Comparison of ENCODE assay signal across 11 mouse cellular contexts in genomic region chr4:144972948-144973720, GRCm38 (mm10).
DNase-seq lines count a peak whose midpoint lies in the region; ATAC-seq and TF ChIP-seq lines count a peak whose summit lies in the region.
"Had no signal": no experiment of that assay in that cellular context is flagged by ENCODE, and none has a peak within 500 bp of the region (broad histone marks: within the 10 kb centered on the region; RNA-seq: fewer than 3 reads in every experiment).

No protein-coding gene starts in this region.

- H3K9me3 ChIP-seq in intestine, embryonic 15.5 days, result no peaks in the 10 kb centered on the region
- H3K9me3 ChIP-seq: hindbrain, embryonic 13.5 days; liver, embryonic 13.5 days had no signal

- peaks cover 3% of the 10 kb centered on the region for H3K36me3 ChIP-seq in heart, adult 2 months (ENCODE audit: control insufficient read depth, insufficient read depth, low read length)
- H3K36me3 ChIP-seq in intestine, embryonic 15.5 days, result peaks cover 6% of the 10 kb centered on the region; the same call in 1 of the 2 replicates

- H3K4me3 ChIP-seq in heart, adult 2 months, result no peak overlapping the region
- no peak overlapping the region for H3K4me3 ChIP-seq in intestine, embryonic 15.5 days (replicated peaks)
- H3K4me3 ChIP-seq: hindbrain, embryonic 13.5 days; liver, embryonic 13.5 days; myocyte had no signal

- H3K27ac ChIP-seq in heart, adult 2 months, result peak overlapping the region; percentile 49
- no peak overlapping the region for H3K27ac ChIP-seq in intestine, embryonic 15.5 days
- H3K27ac ChIP-seq: hindbrain, embryonic 13.5 days; liver, embryonic 13.5 days had no signal

- TF ChIP-seq CTCF in heart, adult 2 months (IDR thresholded peaks at IDR 0.05), result no peak

- H3K27me3 ChIP-seq in heart, adult 2 months (ENCODE audit: control insufficient read depth, insufficient read depth, low read length), result no peaks in the 10 kb centered on the region
- H3K27me3 ChIP-seq in intestine, embryonic 15.5 days (replicated peaks), result no peaks in the 10 kb centered on the region
- H3K27me3 ChIP-seq: hindbrain, embryonic 13.5 days; liver, embryonic 13.5 days had no signal

- H3K9ac ChIP-seq in heart, adult 2 months (ENCODE audit: low read depth, low read length), result no peak overlapping the region
- H3K9ac ChIP-seq in intestine, embryonic 15.5 days, result no peak overlapping the region
- H3K9ac ChIP-seq: hindbrain, embryonic 13.5 days; liver, embryonic 13.5 days had no signal

- ATAC-seq in intestine, embryonic 15.5 days, result peak; percentile 75
- no peak for ATAC-seq in monocyte, adult 5-6 weeks (replicated peaks; ENCODE audit: insufficient number of reproducible peaks, low FRiP score, low TSS enrichment, poor library complexity, severe bottlenecking)

- TF ChIP-seq POLR2A in heart, adult 2 months (IDR thresholded peaks at IDR 0.05; ENCODE audit: insufficient read depth, low read depth, low read length), result no peak

- no peaks in the 10 kb centered on the region for H3K79me2 ChIP-seq in heart, adult 2 months (replicated peaks; ENCODE audit: control insufficient read depth, insufficient read depth, low read length)

- peak in 1 of 2 experiments; percentile 55 for DNase-seq in heart, adult 2 months
- no peak for DNase-seq in heart, postnatal 25 days (ENCODE audit: low spot score)
- peak; percentile 66 for DNase-seq in A20 (ENCODE audit: low read depth, low spot score)
- peak; percentile 82 for DNase-seq in brain, adult 2 months (ENCODE audit: low read depth, low spot score)
- DNase-seq in lung, adult 18-20 months, result no peak
- no peak for DNase-seq in heart, adult 9 months (ENCODE audit: low spot score in 2 of 2)
- DNase-seq: liver, embryonic 13.5 days had no signal

- 57% methylated on average over 6 of the region's 6 CpGs for WGBS in heart, adult 2 months
- 72% methylated on average over 6 of the region's 6 CpGs for WGBS in intestine, embryonic 15.5 days

- TF ChIP-seq EP300 in heart, adult 2 months (IDR thresholded peaks at IDR 0.05; ENCODE audit: insufficient read depth, low read depth, low read length), result no peak

- no peak overlapping the region for H3K4me2 ChIP-seq in intestine, embryonic 15.5 days (replicated peaks)
- H3K4me2 ChIP-seq: hindbrain, embryonic 13.5 days; liver, embryonic 13.5 days had no signal

- H3K4me1 ChIP-seq in heart, adult 2 months (ENCODE audit: control insufficient read depth, insufficient read depth, low read length), result peaks cover 12% of the 10 kb centered on the region
- peaks cover 10% of the 10 kb centered on the region; the same call in 1 of the 2 replicates for H3K4me1 ChIP-seq in intestine, embryonic 15.5 days (replicated peaks)
- H3K4me1 ChIP-seq: hindbrain, embryonic 13.5 days had no signal

- intact Hi-C loops in heart, adult 2 months (cut with DNase I), result no loop called here
- intact Hi-C loops in heart, postnatal 25 days (cut with DNase I), result no loop called here

Comparison
In these comparisons a context has a peak if more than half of its experiments do, and no peak if none do; other contexts are left out.
1. DNase-seq: peak in A20 (single experiment) and brain, adult 2 months (single experiment); none in heart, postnatal 25 days (single experiment), lung, adult 18-20 months (0 of 2) and heart, adult 9 months (0 of 2).